Mouse (Mus musculus) MEL (cell line): ENCODE results near the gene Ywhaq. TPM values are rescaled to one million over a fixed set of nuclear protein-coding genes. Genes with fewer than 3 reads are reported as not detected.

ENCODE experiments used
- DNase-seq: peaks from one replicate; pipeline ENCODE4 v3.0.0; 2011; ENCODE audit warnings: low read depth, low spot score
- H3K27ac ChIP-seq: 2 replicates; pipeline ENCODE4 v1.5.1; 2012; ENCODE audit warnings: low read depth, mild to moderate bottlenecking, control low read depth, low read length, moderate library complexity; ENCODE audit not compliant: control insufficient read depth
- H3K27me3 ChIP-seq, 2 experiments: fragments of 150-350 bp in 1 of 2; sonication (generic) in 1 of 2; 2 replicates each; pipeline ENCODE4 v1.6.1; 2012; ENCODE audit warnings: low read length in 2 of 2, mild to moderate bottlenecking in 2 of 2, improper control_type of control experiment in 1 of 2, moderate library complexity in 1 of 2; ENCODE audit not compliant: insufficient read depth in 2 of 2, control insufficient read depth in 1 of 2
- H3K36me3 ChIP-seq, 2 experiments: 2 replicates each; pipeline ENCODE4 v1.6.1; 2012 to 2014; ENCODE audit warnings: low read length in 2 of 2, improper control_type of control experiment in 1 of 2, inconsistent platforms in 1 of 2, mild to moderate bottlenecking in 1 of 2; ENCODE audit not compliant: insufficient read depth in 2 of 2, control insufficient read depth in 1 of 2
- H3K4me1 ChIP-seq, 2 experiments: fragments of 150-350 bp in 1 of 2; sonication (generic) in 1 of 2; 2 replicates each; pipeline ENCODE4 v1.6.1; 2012; ENCODE audit warnings: low read length in 2 of 2, improper control_type of control experiment in 1 of 2, mild to moderate bottlenecking in 1 of 2; ENCODE audit not compliant: insufficient read depth in 2 of 2, control insufficient read depth in 1 of 2
- H3K4me3 ChIP-seq, 2 experiments: fragments of 150-350 bp in 1 of 2; sonication (generic) in 1 of 2; 2 replicates each; pipeline ENCODE4 v1.5.1; 2012; ENCODE audit warnings: low read depth in 2 of 2, low read length in 2 of 2, mild to moderate bottlenecking in 2 of 2, moderate library complexity in 2 of 2, control low read depth in 1 of 2, improper control_type of control experiment in 1 of 2; ENCODE audit not compliant: control insufficient read depth in 1 of 2, insufficient read depth in 1 of 2
- H3K79me2 ChIP-seq: 2 replicates; pipeline ENCODE4 v1.6.1; 2012; ENCODE audit warnings: mild to moderate bottlenecking, low read length, moderate library complexity; ENCODE audit not compliant: control insufficient read depth, poor library complexity, insufficient read depth
- H3K9ac ChIP-seq: 2 replicates; pipeline ENCODE4 v1.6.1; 2012; ENCODE audit warnings: low read depth, mild to moderate bottlenecking, control low read depth, low read length, moderate library complexity; ENCODE audit not compliant: control insufficient read depth, poor library complexity, severe bottlenecking
- H3K9me3 ChIP-seq: fragments of 150-350 bp; sonication (generic); replicated peaks from 2 replicates; pipeline ENCODE4 v1.6.1; 2012; ENCODE audit warnings: mild to moderate bottlenecking, low read length, improper control_type of control experiment, moderate library complexity; ENCODE audit not compliant: insufficient read depth
- BHLHE40 ChIP-seq: IDR thresholded peaks from 2 replicates; pipeline ENCODE4 v1.6.1; 2012; ENCODE audit warnings: low read depth, mild to moderate bottlenecking, inconsistent platforms, low read length, improper control_type of control experiment, borderline replicate concordance
- CHD1 ChIP-seq: IDR thresholded peaks from 2 replicates; pipeline ENCODE4 v1.6.1; 2012; ENCODE audit warnings: low read depth, mild to moderate bottlenecking, inconsistent platforms, low read length, improper control_type of control experiment
- CHD2 ChIP-seq: IDR thresholded peaks from 2 replicates; pipeline ENCODE4 v1.6.1; 2011; ENCODE audit warnings: low read length, improper control_type of control experiment
- E2F4 ChIP-seq: IDR thresholded peaks from 2 replicates; pipeline ENCODE4 v1.6.1; 2011; ENCODE audit warnings: low read depth, low read length, improper control_type of control experiment, borderline replicate concordance
- ELF1 ChIP-seq: IDR thresholded peaks from 2 replicates; pipeline ENCODE4 v1.6.1; 2014; ENCODE audit warnings: low read depth, mild to moderate bottlenecking, inconsistent platforms, low read length, improper control_type of control experiment, moderate library complexity
- EP300 ChIP-seq, 2 experiments: IDR thresholded peaks; 2 replicates each; pipeline ENCODE4 v1.6.1; 2011; ENCODE audit warnings: improper control_type of control experiment in 2 of 2, low read length in 2 of 2, low read depth in 1 of 2, mild to moderate bottlenecking in 1 of 2
- JUND ChIP-seq: IDR thresholded peaks from 2 replicates; pipeline ENCODE4 v1.6.1; 2011; ENCODE audit warnings: low read depth, mild to moderate bottlenecking, improper control_type of control experiment, low read length
- KAT2A ChIP-seq: conservative IDR thresholded peaks from 2 replicates; pipeline ENCODE4 v1.6.1; 2012; ENCODE audit warnings: low read depth, low read length, improper control_type of control experiment, inconsistent platforms
- MAFK ChIP-seq: IDR thresholded peaks from 2 replicates; pipeline ENCODE4 v1.6.1; 2011; ENCODE audit warnings: low read depth, mild to moderate bottlenecking, low read length, improper control_type of control experiment, borderline replicate concordance
- MAX ChIP-seq: IDR thresholded peaks from 2 replicates; pipeline ENCODE4 v1.6.1; 2011; ENCODE audit warnings: low read length, improper control_type of control experiment
- MAZ ChIP-seq: IDR thresholded peaks from 2 replicates; pipeline ENCODE4 v1.6.1; 2012; ENCODE audit warnings: low read depth, mild to moderate bottlenecking, inconsistent platforms, low read length, improper control_type of control experiment
- MXI1 ChIP-seq: IDR thresholded peaks from 2 replicates; pipeline ENCODE4 v1.6.1; 2011; ENCODE audit warnings: mild to moderate bottlenecking, low read depth, low read length, improper control_type of control experiment
- MYB ChIP-seq: IDR thresholded peaks from 2 replicates; pipeline ENCODE4 v1.6.1; 2011; ENCODE audit warnings: mild to moderate bottlenecking, low read depth, low read length, improper control_type of control experiment
- NELFE ChIP-seq: IDR thresholded peaks from 2 replicates; pipeline ENCODE4 v1.6.1; 2011; ENCODE audit warnings: low read depth, low read length, improper control_type of control experiment
- NRF1 ChIP-seq: IDR thresholded peaks from 2 replicates; pipeline ENCODE4 v1.6.1; 2014; ENCODE audit warnings: low read depth, mild to moderate bottlenecking, inconsistent platforms, low read length, improper control_type of control experiment, moderate library complexity; ENCODE audit not compliant: poor library complexity, insufficient read depth, severe bottlenecking
- POLR2AphosphoS5 ChIP-seq: IDR thresholded peaks from 2 replicates; pipeline ENCODE4 v1.6.1; 2012; ENCODE audit warnings: low read depth, borderline replicate concordance, mild to moderate bottlenecking, inconsistent platforms, low read length, moderate library complexity, mixed read lengths
- RAD21 ChIP-seq: IDR thresholded peaks from 2 replicates; pipeline ENCODE4 v1.6.1; 2011; ENCODE audit warnings: mild to moderate bottlenecking, low read depth, low read length, improper control_type of control experiment
- SIN3A ChIP-seq: IDR thresholded peaks from 2 replicates; pipeline ENCODE4 v1.6.1; 2012; ENCODE audit warnings: low read length, improper control_type of control experiment, inconsistent platforms
- SMC3 ChIP-seq: IDR thresholded peaks from 2 replicates; pipeline ENCODE4 v1.6.1; 2011; ENCODE audit warnings: low read depth, low read length, improper control_type of control experiment
- TAL1 ChIP-seq: IDR thresholded peaks from 2 replicates; pipeline ENCODE4 v1.6.1; 2012; ENCODE audit warnings: mild to moderate bottlenecking, inconsistent platforms, low read length, moderate library complexity, mixed read lengths
- UBTF ChIP-seq: IDR thresholded peaks from 2 replicates; pipeline ENCODE4 v1.6.1; 2012; ENCODE audit warnings: low read depth, mild to moderate bottlenecking, inconsistent platforms, low read length, improper control_type of control experiment, moderate library complexity, borderline replicate concordance; ENCODE audit not compliant: insufficient read depth
- USF1 ChIP-seq: IDR thresholded peaks from 2 replicates; pipeline ENCODE4 v1.6.1; 2014; ENCODE audit warnings: low read depth, mild to moderate bottlenecking, inconsistent platforms, low read length, improper control_type of control experiment, moderate library complexity
- ZC3H11A ChIP-seq: IDR thresholded peaks from 2 replicates; pipeline ENCODE4 v1.6.1; 2012; ENCODE audit warnings: low read depth, mild to moderate bottlenecking, inconsistent platforms, low read length, improper control_type of control experiment
- ZMIZ1 ChIP-seq: IDR thresholded peaks from 2 replicates; pipeline ENCODE4 v1.6.1; 2012; ENCODE audit warnings: low read depth, mild to moderate bottlenecking, inconsistent platforms, low read length, improper control_type of control experiment, moderate library complexity
- ZNF384 ChIP-seq: IDR thresholded peaks from 2 replicates; pipeline ENCODE4 v1.6.1; 2012; ENCODE audit warnings: low read depth, mild to moderate bottlenecking, inconsistent platforms, low read length, improper control_type of control experiment
- polyA plus RNA-seq, 2 experiments: library from polyadenylated mRNA; stranded (reverse) in 1 of 2; unstranded in 1 of 2; fragments of >175 nt in 1 of 2; fragments of >200 nt in 1 of 2; gene quantifications; 2 replicates each; pipeline versions ENCODE4 v1.2.1 to v1.2.4; 2012; ENCODE audit warnings: low replicate concordance in 2 of 2, low read depth in 1 of 2; ENCODE audit not compliant: insufficient read length in 2 of 2, insufficient read depth in 1 of 2, missing spikeins in 1 of 2
- total RNA-seq: library from RNA; depleted of rRNA; stranded (reverse); fragments of 300-350 nt; gene quantifications from 2 replicates; pipeline ENCODE4 v1.2.3, GENCODE M21; 2012

Gene Ywhaq
- total and polyA plus RNA-seq, 3 experiments: 99.2 to 102 TPM; not detected in 1

DNA sequence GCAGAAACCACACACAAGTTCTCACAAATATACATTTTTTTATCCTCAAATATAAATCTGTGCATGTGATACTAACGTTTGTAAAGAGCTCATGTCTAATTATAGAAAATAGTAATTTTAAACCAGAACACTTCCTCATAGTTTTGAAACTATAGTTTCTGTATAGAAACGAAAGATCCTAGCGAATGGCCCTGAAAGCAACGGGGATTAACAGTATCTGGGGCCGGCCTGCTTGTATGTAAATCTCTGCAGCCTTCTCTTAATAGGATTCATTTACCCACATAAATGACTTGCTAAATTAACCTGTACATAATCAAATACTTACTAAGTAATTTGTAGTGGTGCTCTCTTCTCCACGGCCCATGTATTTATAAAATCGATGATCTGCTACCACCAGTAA lies 70.5 kb downstream of the Ywhaq start:
- TF ChIP-seq JUND: no peak
- TF ChIP-seq UBTF: no peak
- no peak for TF ChIP-seq MYB
- no peak for TF ChIP-seq TAL1
- no peak for TF ChIP-seq BHLHE40
- TF ChIP-seq SMC3: no peak
- no peak for TF ChIP-seq ZMIZ1
- TF ChIP-seq MXI1: no peak
- no peak for TF ChIP-seq MAFK
- no peak for TF ChIP-seq MAZ
- TF ChIP-seq EP300 (IDR thresholded peaks at IDR 0.05; ENCODE audit: low read depth in 1 of 2, low read length in 2 of 2): no peak
- no peak for TF ChIP-seq CHD1
- no peak for TF ChIP-seq ZNF384
- no peaks in the 10 kb centered on the region for H3K9me3 ChIP-seq
- no peaks in the 10 kb centered on the region for H3K4me1 ChIP-seq
- no peak overlapping the region for H3K4me3 ChIP-seq
- no peak overlapping the region for H3K27ac ChIP-seq
- no peak overlapping the region for H3K9ac ChIP-seq
- H3K36me3 ChIP-seq: no peaks in the 10 kb centered on the region; a peak in 1 of 4 replicates
- H3K27me3 ChIP-seq: no peaks in the 10 kb centered on the region
- DNase-seq: no peak
- H3K79me2 ChIP-seq: no peaks in the 10 kb centered on the region

DNA sequence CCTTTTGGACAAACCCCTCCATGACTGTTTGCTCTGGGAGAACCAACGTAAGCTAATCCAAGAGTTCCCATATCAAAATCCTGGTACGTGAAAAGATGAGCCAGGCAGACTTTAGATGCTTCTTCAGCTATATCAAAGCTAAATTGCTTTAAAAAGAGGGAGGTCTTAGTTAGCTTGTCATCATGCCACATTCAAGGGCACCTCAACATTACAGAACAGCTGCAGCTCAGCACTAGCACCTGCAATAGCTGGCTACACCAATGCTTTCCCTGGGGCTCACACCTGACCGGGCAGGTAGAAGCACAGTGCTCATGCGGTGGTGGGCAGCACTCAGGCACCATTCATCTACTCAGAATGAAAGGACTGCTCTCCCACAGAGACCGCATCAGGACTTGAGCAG lies 76.8 kb downstream of the Ywhaq start:
- Histone ChIP-seq H3K27me3 (no peaks in the 10 kb centered on the region), H3K79me2 (no peaks in the 10 kb centered on the region), H3K36me3 (no peaks in the 10 kb centered on the region; a peak in 1 of 4 replicates), H3K4me3 (no peak overlapping the region), H3K27ac (no peak overlapping the region), H3K9ac (no peak overlapping the region), H3K4me1 (no peaks in the 10 kb centered on the region), H3K9me3 (no peaks in the 10 kb centered on the region)
- TF ChIP-seq ELF1 (no peak), E2F4 (no peak), NELFE (no peak), NRF1 (no peak), USF1 (no peak), KAT2A (no peak), POLR2AphosphoS5 (no peak), CHD2 (no peak), JUND (no peak), ZC3H11A (no peak), SIN3A (no peak), MXI1 (no peak), RAD21 (no peak), MAX (no peak)
- DNase-seq: no peak
